Mouse (Mus musculus): ENCODE measurements around the gene Hmgcs2. TPM values are rescaled to one million over a fixed set of nuclear protein-coding genes. Genes with fewer than 3 reads are reported as not detected.

Hmgcs2 gene
- not detected for polyA plus RNA-seq (2017; shearing (Covaris generic))

DNA sequence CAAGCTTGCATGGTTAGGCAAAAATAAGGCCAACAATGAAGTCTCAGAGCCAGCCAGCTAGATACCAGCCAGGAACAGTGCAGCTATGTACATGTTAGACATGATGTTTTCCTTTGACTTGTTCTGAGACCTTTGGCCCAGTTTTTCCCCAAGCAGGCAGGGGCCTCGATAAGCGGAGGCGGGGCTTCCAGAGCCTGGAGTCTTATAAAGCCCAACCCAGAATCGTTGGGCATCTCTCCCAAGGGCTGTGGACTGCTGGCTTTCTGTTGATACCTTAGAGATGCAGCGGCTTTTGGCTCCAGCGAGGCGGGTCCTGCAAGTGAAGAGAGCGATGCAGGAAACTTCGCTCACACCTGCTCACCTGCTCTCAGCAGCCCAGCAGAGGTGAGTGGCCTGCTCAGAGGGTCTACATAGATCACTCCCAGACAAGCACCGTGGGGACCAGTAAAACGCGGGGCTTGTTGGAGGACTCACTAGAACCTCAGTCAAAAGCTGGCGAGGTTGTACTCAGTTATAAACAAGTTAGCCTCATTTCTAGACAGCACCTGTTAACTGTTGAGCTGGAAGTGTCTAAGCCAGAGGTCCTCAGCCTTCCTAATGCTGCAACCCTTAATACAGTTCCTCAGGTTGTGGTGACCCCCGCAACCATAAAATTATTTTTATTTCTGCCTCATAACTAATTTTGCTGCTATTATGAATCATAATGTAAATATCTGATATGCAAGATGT, at the start of gene Hmgcs2:
TSS of gene Hmgcs2 (plus strand) at position 232 of the 729 bp plus-strand sequence.

DNA sequence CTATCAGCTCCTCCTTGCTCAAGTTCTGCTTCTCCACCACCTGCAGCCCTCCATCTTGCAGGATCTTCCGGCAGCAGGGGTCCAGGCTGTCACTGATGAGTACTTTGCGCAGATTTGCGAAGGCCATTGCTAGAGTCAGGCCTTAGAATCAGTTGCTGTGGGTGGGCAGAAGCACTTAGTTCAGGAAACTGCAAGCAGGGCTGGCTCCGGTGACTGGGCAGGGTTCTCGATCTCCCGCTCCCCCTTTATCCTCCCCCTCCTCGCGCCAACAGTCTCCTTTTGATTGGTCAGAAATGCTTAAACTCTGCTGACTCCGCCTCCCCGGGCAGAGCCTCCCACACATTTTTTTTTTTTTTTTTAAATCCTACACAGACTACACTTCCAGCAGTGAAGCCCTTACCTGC, 59.5 kb downstream of the Hmgcs2 start, which contains the start of gene Phgdh:
TSS of gene Phgdh (minus strand) at position 285 of the 404 bp plus-strand sequence.

Other genes with a start within 250 kb of the Hmgcs2 start
- gene Adam30, start 119.8 kb upstream of the Hmgcs2 start, polyA plus RNA-seq (2017; shearing (Covaris generic)): not detected
- gene Reg4, start 58.3 kb upstream of the Hmgcs2 start, polyA plus RNA-seq (2017; shearing (Covaris generic)): not detected
- gene Phgdh, start 59.6 kb downstream of the Hmgcs2 start, polyA plus RNA-seq (2017; shearing (Covaris generic)): 184 TPM
- not detected for gene Zfp697, start 102.0 kb downstream of the Hmgcs2 start, polyA plus RNA-seq (2017; shearing (Covaris generic))
- not detected for gene Gm4450, start 176.7 kb downstream of the Hmgcs2 start, polyA plus RNA-seq (2017; shearing (Covaris generic))
- not detected for gene Hsd3b4, start 230.1 kb downstream of the Hmgcs2 start, polyA plus RNA-seq (2017; shearing (Covaris generic))

Measured in activated CD4-positive, CD25-positive, alpha-beta regulatory T cell, adult 9 weeks (primary cell).